In the genomic region with DNA sequence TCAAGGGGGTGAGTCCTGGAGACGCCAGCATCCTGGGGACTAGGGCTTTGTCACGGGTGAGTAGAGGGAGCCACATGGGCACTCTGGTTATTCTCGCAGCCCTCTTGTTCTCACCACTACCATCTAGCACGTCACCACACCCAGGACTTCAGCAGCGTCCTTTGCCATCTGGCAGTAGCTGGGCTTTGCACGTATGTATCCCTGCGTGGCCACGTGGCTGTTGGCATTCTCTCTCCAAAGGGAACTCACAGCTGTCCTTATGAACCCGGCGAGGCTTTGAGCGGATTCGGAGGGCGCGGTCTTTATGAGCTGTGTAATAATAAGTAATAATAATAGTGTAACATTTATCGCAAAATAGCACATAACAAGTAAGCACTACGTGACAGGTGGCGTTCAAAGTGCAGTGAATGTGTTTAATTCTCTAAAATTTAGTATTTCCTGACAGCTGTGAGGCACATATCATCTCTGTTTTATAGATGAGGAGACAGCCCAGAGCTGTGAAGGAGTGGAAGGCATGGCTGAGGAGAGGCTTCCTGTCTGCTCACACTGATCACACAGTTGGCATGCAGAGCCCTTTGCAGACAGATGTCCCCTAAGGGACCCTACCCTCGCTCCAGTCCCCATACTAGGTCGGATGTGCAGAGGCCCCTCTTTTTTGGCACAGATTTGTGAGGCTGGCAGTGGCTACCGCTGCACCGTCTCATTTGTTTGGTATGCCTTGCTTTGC, we compare ENCODE assay signal across 18 mouse cellular contexts. TPM values are rescaled to one million over a fixed set of nuclear protein-coding genes. Genes with fewer than 3 reads are reported as not detected.
DNase-seq lines count a peak whose midpoint lies in the region; ATAC-seq and TF ChIP-seq lines count a peak whose summit lies in the region.
"Had no signal": no experiment of that assay in that cellular context is flagged by ENCODE, and none has a peak within 500 bp of the region (broad histone marks: within the 10 kb centered on the region; RNA-seq: fewer than 3 reads in every experiment).

No protein-coding gene starts in this region.

- TF ChIP-seq POLR2A in myocyte (IDR thresholded peaks at IDR 0.05; ENCODE audit: insufficient read length, low read depth), result no peak

- no peaks in the 10 kb centered on the region for H3K36me3 ChIP-seq in heart, embryonic 16.5 days (ENCODE audit: control insufficient read depth, insufficient read depth)
- H3K36me3 ChIP-seq in lung, embryonic 14.5 days (ENCODE audit: insufficient read depth), result no peaks in the 10 kb centered on the region
- no peaks in the 10 kb centered on the region for H3K36me3 ChIP-seq in intestine, embryonic 15.5 days
- H3K36me3 ChIP-seq in myocyte (ENCODE audit: control insufficient read depth, insufficient read depth), result no peaks in the 10 kb centered on the region
- H3K36me3 ChIP-seq: embryonic facial prominence, embryonic 15.5 days; heart, embryonic 10.5 days; limb, embryonic 12.5 days; midbrain, embryonic 12.5 days had no signal

- WGBS in heart, embryonic 16.5 days, result 70% methylated on average over 21 of the region's 21 CpGs
- WGBS in lung, embryonic 14.5 days, result 55% methylated on average over 21 of the region's 21 CpGs
- WGBS in intestine, embryonic 15.5 days, result 63% methylated on average over 21 of the region's 21 CpGs

- TF ChIP-seq CTCF in lung, embryonic 14.5 days (IDR thresholded peaks at IDR 0.05; ENCODE audit: low read depth), result no peak

- no peak overlapping the region for H3K4me3 ChIP-seq in heart, embryonic 16.5 days (ENCODE audit: low read length)
- no peak overlapping the region for H3K4me3 ChIP-seq in lung, embryonic 14.5 days (ENCODE audit: low read depth, low read length)
- H3K4me3 ChIP-seq in intestine, embryonic 15.5 days (replicated peaks), result no peak overlapping the region
- H3K4me3 ChIP-seq in myocyte, result no peak overlapping the region
- H3K4me3 ChIP-seq: embryonic facial prominence, embryonic 15.5 days; heart, embryonic 10.5 days; limb, embryonic 12.5 days; midbrain, embryonic 12.5 days had no signal

- DNase-seq in heart, adult 18-20 months, result no peak
- DNase-seq in lung, embryonic 14.5 days, result peak; percentile 17
- DNase-seq in lung, postnatal 14 days, result no peak
- no peak for DNase-seq in thymus, postnatal 14 days
- DNase-seq: adrenal gland, postnatal 10 days; heart, postnatal 14 days; kidney, postnatal 36 days; layer of hippocampus, adult 9-11 months had no signal

- no peak overlapping the region for H3K9ac ChIP-seq in heart, embryonic 16.5 days (ENCODE audit: low read length)
- no peak overlapping the region for H3K9ac ChIP-seq in lung, embryonic 14.5 days
- H3K9ac ChIP-seq in intestine, embryonic 15.5 days, result no peak overlapping the region
- H3K9ac ChIP-seq: embryonic facial prominence, embryonic 15.5 days; limb, embryonic 12.5 days; liver, embryonic 14.5 days; midbrain, embryonic 12.5 days had no signal

- no peaks in the 10 kb centered on the region for H3K4me1 ChIP-seq in heart, embryonic 16.5 days (ENCODE audit: control insufficient read depth, insufficient read depth, low read length)
- no peaks in the 10 kb centered on the region for H3K4me1 ChIP-seq in lung, embryonic 14.5 days (ENCODE audit: insufficient read depth)
- no peaks in the 10 kb centered on the region for H3K4me1 ChIP-seq in intestine, embryonic 15.5 days (replicated peaks)
- H3K4me1 ChIP-seq: heart, embryonic 10.5 days; limb, embryonic 12.5 days; midbrain, embryonic 12.5 days had no signal

- ATAC-seq in heart, embryonic 16.5 days (replicated peaks; ENCODE audit: extremely low read depth, insufficient read depth, low FRiP score), result 0 out of 2 replicates have a peak, but pooled peaks have one; percentile 14
- no peak for ATAC-seq in lung, embryonic 14.5 days (ENCODE audit: insufficient read depth)
- ATAC-seq in intestine, embryonic 15.5 days, result 0 out of 2 replicates have a peak, but pooled peaks have one; percentile 49
- ATAC-seq: inflammation-experienced regulatory T-cells, adult 6 months had no signal

- H3K79me2 ChIP-seq in myocyte (ENCODE audit: control insufficient read depth, insufficient read depth), result no peaks in the 10 kb centered on the region

- no peak overlapping the region for H3K27ac ChIP-seq in heart, embryonic 16.5 days (ENCODE audit: low read length)
- no peak overlapping the region for H3K27ac ChIP-seq in lung, embryonic 14.5 days (ENCODE audit: low read depth)
- no peak overlapping the region for H3K27ac ChIP-seq in intestine, embryonic 15.5 days
- H3K27ac ChIP-seq: embryonic facial prominence, embryonic 15.5 days; heart, embryonic 10.5 days; limb, embryonic 12.5 days; liver, embryonic 14.5 days; midbrain, embryonic 12.5 days had no signal

- H3K9me3 ChIP-seq in heart, embryonic 16.5 days (replicated peaks; ENCODE audit: control insufficient read depth, low read length), result no peaks in the 10 kb centered on the region
- no peaks in the 10 kb centered on the region for H3K9me3 ChIP-seq in lung, embryonic 14.5 days (ENCODE audit: low read depth, low read length)
- no peaks in the 10 kb centered on the region for H3K9me3 ChIP-seq in intestine, embryonic 15.5 days
- H3K9me3 ChIP-seq: embryonic facial prominence, embryonic 15.5 days; heart, embryonic 10.5 days; limb, embryonic 12.5 days; midbrain, embryonic 12.5 days had no signal

- no peak overlapping the region for H3ac ChIP-seq in myocyte (ENCODE audit: control insufficient read depth, insufficient read length)

- no peak overlapping the region for H3K4me2 ChIP-seq in heart, embryonic 16.5 days (ENCODE audit: low read depth, low read length)
- no peak overlapping the region for H3K4me2 ChIP-seq in lung, embryonic 14.5 days
- H3K4me2 ChIP-seq in intestine, embryonic 15.5 days (replicated peaks), result no peak overlapping the region
- peak overlapping the region; percentile 63 for H3K4me2 ChIP-seq in myocyte (ENCODE audit: low read depth)
- H3K4me2 ChIP-seq: embryonic facial prominence, embryonic 15.5 days; limb, embryonic 12.5 days; midbrain, embryonic 12.5 days had no signal

- H3K27me3 ChIP-seq in heart, embryonic 16.5 days (ENCODE audit: control insufficient read depth, insufficient read depth, low read length), result no peaks in the 10 kb centered on the region
- no peaks in the 10 kb centered on the region for H3K27me3 ChIP-seq in lung, embryonic 14.5 days (ENCODE audit: insufficient read depth, low read length)
- H3K27me3 ChIP-seq in intestine, embryonic 15.5 days (replicated peaks), result no peaks in the 10 kb centered on the region
- H3K27me3 ChIP-seq in myocyte (ENCODE audit: control insufficient read depth, insufficient read depth, insufficient read length), result no peaks in the 10 kb centered on the region
- H3K27me3 ChIP-seq: embryonic facial prominence, embryonic 15.5 days; limb, embryonic 12.5 days; midbrain, embryonic 12.5 days had no signal

TF ChIP-seq in myocyte, 11 proteins besides CTCF, POLR2A, EP300 and RAD21:
- TF ChIP-seq MYOD1 (IDR thresholded peaks at IDR 0.05; ENCODE audit: control insufficient read depth in 1 of 3, insufficient read length in 2 of 3, low read depth in 2 of 3) (peak in 2 of 3 experiments; percentile 36 to 73), CEBPB (IDR thresholded peaks at IDR 0.05; ENCODE audit: insufficient read depth, poor library complexity, severe bottlenecking) (no peak), POLR2AphosphoS2 (IDR thresholded peaks at IDR 0.05; ENCODE audit: insufficient read length, low read depth) (no peak), TCF3 (IDR thresholded peaks at IDR 0.05; ENCODE audit: insufficient read length, low read depth) (no peak), SRF (IDR thresholded peaks at IDR 0.05; ENCODE audit: control insufficient read depth, insufficient read length, low read depth) (no peak), E2F4 (IDR thresholded peaks at IDR 0.05; ENCODE audit: insufficient read depth) (no peak), USF1 (IDR thresholded peaks at IDR 0.05; ENCODE audit: low read depth) (peak; percentile 70), MAX (IDR thresholded peaks at IDR 0.05; ENCODE audit: low read depth) (no peak), MYOG (IDR thresholded peaks at IDR 0.05; ENCODE audit: control insufficient read depth in 1 of 3, insufficient read depth in 1 of 3, insufficient read length in 2 of 3, low read depth in 2 of 3) (peak in 2 of 3 experiments; percentile 6 to 83), REST (IDR thresholded peaks at IDR 0.05; ENCODE audit: insufficient read depth, insufficient read length) (no peak), TCF12 (IDR thresholded peaks at IDR 0.05; ENCODE audit: insufficient read depth, poor library complexity, severe bottlenecking) (no peak)
TF ChIP-seq in myocyte: peak in this region for 3.

RNA-seq across cellular contexts. Expression of a gene that starts 20.5 kb away (rescaled TPM):
- 1.1 and 1.2 TPM in 2 replicates for polyA plus RNA-seq in heart, embryonic 16.5 days (2015; fragmentation: Nextera tagmentation; extraction: Ambion mirVana)
- total RNA-seq in heart, adult 18-20 months (2021), result under 1 TPM; 0.31 to 0.47 TPM
- polyA plus RNA-seq in lung, embryonic 14.5 days (2014; fragmentation: Nextera tagmentation; extraction: Ambion mirVana), result 0.96 and 1.1 TPM in 2 replicates
- polyA plus RNA-seq in intestine, embryonic 15.5 days (2015; fragmentation: Nextera tagmentation; extraction: Ambion mirVana), result 6.2 and 7.2 TPM in 2 replicates
- polyA plus RNA-seq in myocyte (2012; fragmentation: generic; extraction: Trizol), result 0.42 TPM
- total RNA-seq: megakaryocyte progenitor cell, adult 5-6 weeks had no signal
